Mouse (Mus musculus): Measurements from ENCODE around the gene Klk10.

Klk10 gene

DNA sequence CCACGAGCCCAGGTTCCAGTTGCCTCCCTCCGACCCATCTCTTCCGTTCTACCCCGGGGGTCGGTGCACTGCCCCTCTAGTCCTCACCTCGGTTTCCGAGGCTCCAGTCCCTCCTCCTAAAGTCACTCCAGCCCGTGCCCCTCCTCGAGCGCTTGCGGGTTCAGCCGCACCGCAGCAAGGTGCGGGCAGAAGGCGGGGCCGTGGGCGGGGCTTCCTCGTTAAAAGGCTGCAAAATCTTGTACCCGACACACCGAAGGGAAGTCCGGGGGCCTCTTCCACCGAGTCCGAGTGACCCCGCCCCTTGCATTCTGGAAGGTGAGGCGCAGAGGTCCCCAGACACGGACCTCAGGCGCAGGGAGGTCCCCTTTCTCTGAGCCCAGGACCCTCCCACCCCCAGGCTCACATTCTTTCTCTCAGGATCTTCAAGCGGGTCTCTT lies 16.5 kb downstream of the Klk10 start, which contains the start of gene Klk8:
TSS of gene Klk8 (plus strand) at position 245 of the 437 bp plus-strand sequence.
- DNase-seq = no peak

DNA sequence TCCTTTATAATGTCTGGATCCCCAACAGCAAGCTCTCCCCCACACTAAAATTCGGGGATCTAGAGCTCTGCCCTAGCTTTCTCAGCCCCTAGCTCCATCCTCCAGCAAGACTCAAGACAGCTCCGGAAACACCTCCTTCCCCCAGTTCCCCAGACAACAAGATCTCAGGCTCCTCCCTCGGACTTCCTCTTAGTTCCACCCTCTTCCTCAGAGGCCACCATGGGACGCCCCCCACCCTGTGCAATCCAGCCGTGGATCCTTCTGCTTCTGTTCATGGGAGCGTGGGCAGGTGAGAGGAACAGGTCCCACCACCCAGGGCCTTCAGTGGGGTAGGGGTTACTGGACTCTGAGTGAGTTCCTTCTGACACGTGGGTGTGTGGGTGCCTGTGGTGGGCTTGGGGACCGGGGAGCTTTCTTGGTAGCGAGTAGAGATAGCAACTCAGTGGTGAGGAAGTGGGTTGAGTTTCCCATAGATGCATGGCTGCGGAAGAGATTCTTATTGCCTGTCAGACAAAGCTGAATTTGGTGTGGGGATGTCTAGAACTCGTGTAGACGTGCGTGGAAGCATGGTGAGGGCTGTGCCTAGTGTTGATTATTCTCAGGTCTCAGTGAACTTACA lies 17.1 kb downstream of the Klk10 start:
- no peak for DNase-seq

DNA sequence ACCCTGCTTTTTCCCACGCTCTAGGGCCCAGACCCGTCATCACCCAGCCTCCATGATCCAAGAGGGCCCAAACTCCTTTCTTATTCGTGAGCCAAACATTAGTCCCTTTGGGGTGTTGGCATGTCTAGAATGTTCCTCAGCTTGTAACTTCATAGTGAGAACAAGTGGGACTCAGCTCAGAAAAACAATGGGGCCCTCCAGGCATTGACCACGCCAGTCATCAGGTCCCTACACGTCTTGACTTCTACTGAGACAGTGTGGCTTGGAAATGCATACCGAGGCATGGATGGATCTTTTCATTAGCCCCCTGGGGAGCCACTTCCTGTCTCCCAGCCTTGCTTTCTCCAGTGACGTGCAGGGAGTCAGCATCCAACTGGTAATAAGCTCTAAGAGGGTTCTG lies 19.0 kb downstream of the Klk10 start:
- DNase-seq = no peak

DNA sequence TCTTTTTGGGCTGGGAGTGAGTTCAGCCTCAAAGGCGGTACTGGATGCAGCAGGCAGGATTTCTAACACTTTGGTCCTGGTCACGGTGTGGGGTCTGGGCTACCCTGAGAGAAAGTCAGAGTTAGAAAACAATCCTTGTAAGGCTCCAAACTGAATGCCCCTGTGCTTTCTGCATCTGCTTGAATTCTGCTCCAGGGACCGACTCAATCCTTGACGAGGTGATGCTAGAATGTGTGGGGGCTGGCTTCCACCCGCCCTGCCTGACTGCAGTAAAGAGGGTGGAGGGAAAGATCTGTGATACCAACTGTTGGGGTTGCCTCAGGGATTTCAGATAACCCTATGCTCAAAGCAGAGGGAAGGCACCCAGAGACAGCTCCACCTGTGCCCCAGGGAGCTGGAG lies 30.2 kb downstream of the Klk10 start, which contains the start of gene Klk7:
TSS of gene Klk7 (plus strand) at position 301 of the 400 bp plus-strand sequence.
- DNase-seq = no peak

DNA sequence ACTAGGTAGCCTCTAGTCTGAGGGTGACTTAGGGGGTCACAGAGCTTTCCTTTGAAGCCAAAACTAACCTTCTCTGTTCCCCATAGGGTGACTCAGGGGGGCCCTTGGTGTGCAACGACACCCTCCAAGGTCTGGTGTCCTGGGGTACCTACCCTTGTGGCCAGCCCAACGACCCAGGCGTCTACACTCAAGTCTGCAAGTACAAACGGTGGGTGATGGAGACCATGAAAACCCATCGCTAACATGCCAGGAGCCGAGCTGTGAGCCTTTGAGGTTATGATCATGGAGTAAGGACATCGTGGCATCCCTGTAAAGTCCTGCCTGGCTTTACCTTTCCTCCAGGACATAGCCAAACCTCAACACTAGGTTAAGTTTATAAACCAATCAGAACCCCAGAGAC lies 34.4 kb downstream of the Klk10 start:
- DNase-seq = no peak

DNA sequence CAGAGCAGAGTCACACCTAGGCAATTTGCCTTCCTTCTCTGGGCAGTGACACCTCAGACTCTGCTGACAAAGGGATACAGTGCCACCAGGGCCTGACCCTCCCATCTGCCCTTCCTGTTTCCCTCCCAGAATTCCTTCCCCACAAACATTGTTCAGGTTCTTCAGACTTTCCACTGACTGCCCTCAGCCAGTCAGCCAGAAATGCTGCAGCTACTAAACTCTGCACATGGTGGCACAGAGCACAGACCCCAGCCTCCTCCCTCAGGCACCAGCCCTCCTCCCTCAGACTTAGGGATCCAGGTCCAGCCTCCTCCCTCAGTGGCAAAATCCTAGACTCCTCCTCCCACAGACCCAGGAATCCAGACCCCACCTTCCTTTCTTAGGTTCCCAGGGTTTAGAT lies 35.9 kb downstream of the Klk10 start:
- DNase-seq = no peak

DNA sequence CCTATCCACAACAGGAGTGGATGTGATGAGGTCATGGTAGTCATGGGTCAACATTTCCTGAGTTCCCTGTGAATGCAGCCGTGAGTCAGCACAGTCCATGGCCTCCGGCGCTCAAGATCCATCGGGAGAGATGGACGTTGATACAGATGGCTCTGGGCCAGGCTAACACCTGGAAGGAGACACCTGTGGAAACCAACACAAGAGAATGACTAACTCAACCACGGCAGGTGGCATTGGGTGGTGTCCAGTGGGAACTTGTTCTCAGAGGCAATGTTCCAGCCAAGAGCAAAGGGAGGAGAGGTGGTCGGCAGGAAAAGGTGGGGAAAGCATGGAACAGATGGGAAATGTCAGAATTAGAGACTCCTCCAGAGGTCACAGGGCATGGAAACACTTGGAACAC lies 40.7 kb downstream of the Klk10 start:
- no peak for DNase-seq

DNA sequence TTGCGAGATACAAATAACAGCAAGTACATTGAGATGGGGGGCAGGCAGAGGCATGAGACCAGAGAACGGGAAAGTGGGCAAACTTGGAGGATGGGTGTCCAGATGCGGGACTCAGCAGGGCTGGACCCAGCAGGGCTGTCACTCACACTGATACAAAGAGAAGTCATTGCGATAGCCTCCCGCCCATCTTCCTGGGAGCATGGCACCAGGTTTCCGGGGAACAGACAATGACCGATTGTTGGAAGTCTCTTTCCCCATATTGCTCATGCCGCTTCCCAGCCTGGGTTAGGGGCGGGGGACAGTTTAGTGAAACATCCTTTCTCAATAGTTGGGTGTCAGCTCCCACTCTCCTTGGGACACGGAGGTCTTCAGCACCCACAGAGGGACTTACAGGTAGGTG lies 43.4 kb downstream of the Klk10 start, which contains the start of gene Klk6:
TSS of gene Klk6 (plus strand) at position 301 of the 400 bp plus-strand sequence.
- DNase-seq = no peak

DNA sequence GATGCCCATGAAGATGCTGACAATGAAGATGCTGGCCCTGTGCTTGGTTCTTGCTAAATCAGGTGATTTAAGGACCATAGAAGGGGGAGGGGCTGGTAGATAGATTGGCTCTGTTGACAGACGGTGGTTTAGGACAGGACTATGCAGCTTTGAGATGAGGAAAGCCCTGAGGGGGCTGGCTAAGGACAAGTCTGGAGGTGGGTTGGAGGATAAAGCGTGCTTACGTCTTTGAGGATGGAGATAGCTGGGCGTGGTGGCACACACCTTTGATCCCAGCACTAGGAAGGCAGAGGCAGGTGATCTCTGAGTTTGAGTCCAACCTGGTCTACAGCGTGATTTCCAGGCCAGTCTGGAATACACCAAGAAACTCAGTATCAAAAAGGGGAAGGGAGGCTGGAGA lies 45.2 kb downstream of the Klk10 start:
- no peak for DNase-seq

DNA sequence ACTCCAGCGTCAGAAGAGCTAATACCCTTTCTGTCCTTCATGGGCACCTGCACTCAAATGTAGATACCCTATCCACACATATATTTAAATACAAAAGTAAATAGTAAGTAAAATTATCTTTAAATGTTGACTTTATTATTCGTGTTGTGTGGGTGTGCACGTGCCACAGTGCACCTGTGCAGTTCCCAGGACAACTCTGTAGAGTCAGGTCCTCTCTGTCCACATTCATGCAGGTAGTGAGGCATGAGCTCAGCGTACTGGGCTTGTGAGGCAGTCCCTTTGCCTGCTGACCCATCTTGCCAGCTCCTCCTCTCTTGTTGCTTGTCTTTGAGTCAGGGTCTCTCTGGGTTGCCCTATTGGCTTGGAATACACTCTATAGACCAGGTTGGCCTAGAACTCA lies 46.9 kb downstream of the Klk10 start:
- DNase-seq = no peak

DNA sequence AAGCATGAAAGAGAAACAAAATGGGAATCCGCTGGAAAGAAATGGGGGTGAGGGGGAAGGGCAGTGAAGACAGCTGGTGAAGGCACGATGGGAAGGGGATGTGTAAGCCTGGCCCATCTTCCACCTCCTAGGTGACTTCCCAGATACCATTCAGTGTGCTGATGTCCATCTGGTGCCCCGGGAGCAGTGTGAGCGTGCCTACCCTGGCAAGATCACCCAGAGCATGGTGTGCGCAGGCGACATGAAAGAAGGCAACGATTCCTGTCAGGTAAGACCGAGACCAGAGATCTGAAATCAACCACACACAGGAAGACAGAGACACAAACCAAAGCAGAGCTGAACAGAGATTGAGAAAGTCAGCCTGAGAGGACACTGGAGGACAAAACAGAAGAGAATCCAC lies 48.2 kb downstream of the Klk10 start:
- no peak for DNase-seq
